Mouse (Mus musculus): Measurements from ENCODE around the gene Katnb1.

DNA sequence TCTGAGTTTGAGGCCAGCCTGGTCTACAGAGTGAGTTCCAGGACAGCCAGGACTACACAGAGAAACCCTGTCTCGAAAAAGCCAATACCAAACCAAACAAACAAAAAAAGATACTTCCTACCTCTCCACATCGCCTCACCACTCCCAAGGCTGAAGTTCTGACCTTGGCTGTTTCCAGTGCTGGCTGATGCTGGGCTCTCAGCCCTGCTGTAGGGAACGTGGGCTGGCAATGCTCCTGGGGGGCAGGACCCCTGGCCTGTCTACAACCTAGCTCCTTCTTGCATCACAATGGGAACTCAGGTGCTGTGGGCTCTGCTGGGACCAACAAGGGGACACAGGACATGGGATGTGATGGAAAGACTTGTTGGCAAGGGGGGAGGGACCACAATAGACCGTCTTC, 32.1 kb downstream of the Katnb1 start:
- TF ChIP-seq GATA1 (IDR thresholded peaks at IDR 0.05; ENCODE audit: low read length) (no peak), TAL1 (IDR thresholded peaks at IDR 0.05; ENCODE audit: low read length) (no peak)
